Mouse (Mus musculus) heart, embryonic 16.5 days (tissue): ENCODE data around the gene Gm10273. TPM values are rescaled to one million over a fixed set of nuclear protein-coding genes. Genes with fewer than 3 reads are reported as not detected.

Experiments used
- ATAC-seq: fragments of 200-750 bp; cut with Nextera tagmentation; replicated peaks from 2 replicates; pipeline ENCODE4 v1.8.0; 2017; ENCODE audit warnings: moderate number of reproducible peaks; ENCODE audit not compliant: insufficient read depth, low FRiP score; ENCODE audit errors: extremely low read depth
- H3K27ac ChIP-seq: fragments of 300-500 bp; sonication (generic); 2 replicates; pipeline ENCODE4 v1.5.1; 2014; ENCODE audit warnings: mild to moderate bottlenecking, low read length, control low read depth, moderate library complexity
- H3K27me3 ChIP-seq: fragments of 300-500 bp; sonication (generic); 2 replicates; pipeline ENCODE4 v1.6.1; 2014; ENCODE audit warnings: low read length, mixed read lengths; ENCODE audit not compliant: control insufficient read depth, insufficient read depth
- H3K36me3 ChIP-seq: fragments of 300-500 bp; sonication (generic); 2 replicates; pipeline ENCODE4 v1.6.1; 2014; ENCODE audit not compliant: control insufficient read depth, insufficient read depth
- H3K4me1 ChIP-seq: fragments of 300-500 bp; sonication (generic); 2 replicates; pipeline ENCODE4 v1.6.1; 2014; ENCODE audit warnings: low read length, mixed read lengths; ENCODE audit not compliant: control insufficient read depth, insufficient read depth
- H3K4me2 ChIP-seq: fragments of 300-500 bp; sonication (generic); 2 replicates; pipeline ENCODE4 v1.6.1; 2014; ENCODE audit warnings: low read depth, mild to moderate bottlenecking, control low read depth, low read length
- H3K4me3 ChIP-seq: fragments of 300-500 bp; sonication (generic); 2 replicates; pipeline ENCODE4 v1.5.1; 2014; ENCODE audit warnings: mild to moderate bottlenecking, control low read depth, low read length
- H3K9ac ChIP-seq: fragments of 300-500 bp; sonication (generic); 2 replicates; pipeline ENCODE4 v1.6.1; 2014; ENCODE audit warnings: low read length, control low read depth
- H3K9me3 ChIP-seq: fragments of 300-500 bp; sonication (generic); replicated peaks from 2 replicates; pipeline ENCODE4 v1.6.1; 2016; ENCODE audit warnings: low read length; ENCODE audit not compliant: control insufficient read depth
- WGBS: fragments of 180-500 bp; shearing (Covaris S2); extraction: QIAGEN DNeasy Blood & Tissue Kit; methylation state at CpG from one replicate; pipeline ENCODE4 v1.1.7; 2014; 5-methylcytosine and 5-hydroxymethylcytosine counted together
- polyA plus RNA-seq: library from polyadenylated mRNA; unstranded; fragments of >200 nt; fragmentation: Nextera tagmentation; extraction: Ambion mirVana; gene quantifications from 2 replicates; pipeline ENCODE4 v1.2.1, GENCODE M21; 2015

Gene Gm10273
- polyA plus RNA-seq, 1 experiment from 2014 or later = 65.1 TPM

DNA sequence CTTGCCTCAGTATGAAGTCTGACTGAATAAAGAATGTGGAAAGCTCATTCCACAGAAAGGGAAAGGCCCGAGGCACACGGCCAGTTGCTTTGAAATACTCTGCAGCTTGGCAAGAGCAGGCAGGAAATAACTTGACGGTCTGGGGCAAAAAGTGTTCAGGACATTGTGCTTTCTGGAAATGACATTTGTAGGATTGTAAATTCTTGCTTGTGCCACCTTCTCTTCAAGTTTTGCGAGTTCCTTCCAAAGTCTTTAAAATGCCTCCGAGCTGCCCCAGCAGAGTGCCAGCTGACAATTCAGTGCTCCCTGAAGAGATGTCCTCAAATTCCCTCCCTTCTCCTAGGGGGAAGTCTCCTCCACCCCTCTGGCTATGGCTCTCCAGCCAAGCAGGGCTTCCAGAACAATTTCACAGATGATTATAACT, 44.1 kb downstream of the Gm10273 start:
- Histone ChIP-seq H3K4me3 (no peak overlapping the region), H3K9ac (no peak overlapping the region), H3K9me3 (no peaks in the 10 kb centered on the region), H3K4me2 (0 out of 2 replicates have a peak overlapping the region, but pooled peaks have one; percentile 25), H3K27ac (peak overlapping the region; percentile 74), H3K36me3 (no peaks in the 10 kb centered on the region), H3K4me1 (peaks cover 35% of the 10 kb centered on the region), H3K27me3 (no peaks in the 10 kb centered on the region)
- WGBS = 15% methylated on average over 5 of the region's 5 CpGs
- no peak; the same call in 1 of the 2 replicates for ATAC-seq

DNA sequence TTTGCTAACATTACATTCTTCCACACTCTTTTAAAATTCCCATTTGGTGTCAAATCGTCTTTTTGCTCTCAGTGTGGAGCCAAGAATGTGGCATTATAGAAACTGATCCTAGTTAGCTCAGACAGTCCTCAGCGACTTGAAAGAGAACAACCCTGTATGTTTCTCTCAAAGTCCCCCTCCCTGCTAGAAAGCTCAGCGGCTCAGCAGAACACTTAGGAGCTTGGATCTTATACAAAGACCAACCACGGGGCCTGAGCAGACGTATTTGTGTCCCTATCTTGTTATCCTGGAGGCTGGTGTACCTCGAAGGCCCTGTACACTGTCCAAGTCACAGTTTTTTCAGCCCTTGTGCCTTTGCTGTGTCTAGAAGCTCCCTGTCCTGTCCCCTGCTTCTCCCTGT, 44.7 kb downstream of the Gm10273 start:
- ATAC-seq = no peak

DNA sequence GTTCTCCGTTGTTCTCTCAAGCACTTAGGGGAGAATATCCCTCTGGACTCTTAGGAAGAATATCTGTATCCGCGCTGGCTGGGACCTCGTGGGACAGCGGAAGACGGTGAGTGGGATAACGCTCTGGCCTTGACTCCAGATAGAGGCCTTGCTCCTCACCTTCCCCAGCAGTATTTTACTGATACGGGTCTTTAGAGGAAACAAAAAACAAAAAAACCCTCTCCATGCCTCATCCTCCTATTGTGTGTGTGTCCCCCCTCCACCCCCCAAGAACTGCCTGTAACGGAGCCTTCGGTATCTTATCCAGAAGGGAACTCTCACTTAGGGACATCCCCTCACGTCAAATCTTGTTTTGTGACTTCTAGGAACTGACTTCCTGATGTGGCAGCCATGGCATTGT, 46.3 kb downstream of the Gm10273 start, which contains the start of gene Oit3:
TSS of gene Oit3 (minus strand) at position 44 of the 400 bp plus-strand sequence.
- 57% methylated on average over 11 of the region's 11 CpGs for WGBS
- no peak within 1 kb of the TSS for H3K4me3 ChIP-seq
- H3K4me1 ChIP-seq = peaks cover 41% of the 10 kb centered on the region
- peak within 1 kb of the TSS; percentile 9; the same call in 1 of the 2 replicates for H3K27ac ChIP-seq
- ATAC-seq = no peak; the same call in 1 of the 2 replicates
- H3K27me3 ChIP-seq = no peaks in the 10 kb centered on the region
- no peaks in the 10 kb centered on the region for H3K9me3 ChIP-seq
- H3K36me3 ChIP-seq = no peaks in the 10 kb centered on the region
- H3K4me2 ChIP-seq = no peak within 1 kb of the TSS
- H3K9ac ChIP-seq = no peak within 1 kb of the TSS

More for the DNA sequence above, 44.7 kb downstream of the Gm10273 start:
- Histone ChIP-seq H3K27me3 (no peaks in the 10 kb centered on the region), H3K4me3 (no peak overlapping the region), H3K36me3 (no peaks in the 10 kb centered on the region), H3K9ac (no peak overlapping the region), H3K9me3 (no peaks in the 10 kb centered on the region), H3K4me1 (peaks cover 36% of the 10 kb centered on the region), H3K4me2 (no peak overlapping the region), H3K27ac (peak overlapping the region; percentile 74)
- WGBS = 23% methylated on average over 6 of the region's 6 CpGs

DNA sequence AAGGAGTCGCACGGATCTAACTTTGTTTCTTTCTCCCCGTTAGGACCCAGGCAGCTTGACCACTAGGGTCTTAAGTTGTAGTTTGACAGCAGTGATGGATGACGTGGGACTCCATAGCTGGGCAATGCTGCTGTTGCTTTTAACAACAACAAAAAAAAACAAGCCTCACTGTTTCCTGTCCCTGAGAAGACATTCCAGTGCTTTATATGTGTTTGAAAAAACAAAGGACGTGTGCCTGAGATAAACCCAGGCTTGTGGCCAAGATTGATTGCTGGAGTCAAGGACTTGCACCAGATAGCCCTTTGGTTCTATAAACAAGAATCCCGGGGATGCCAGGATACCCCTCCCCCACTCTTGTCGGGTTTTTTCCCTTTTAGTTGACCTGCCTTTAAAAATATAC, 47.8 kb downstream of the Gm10273 start:
- WGBS = 7% methylated on average over 7 of the region's 7 CpGs
- H3K27ac ChIP-seq = peak overlapping the region; percentile 9; the same call in 1 of the 2 replicates
- H3K27me3 ChIP-seq = no peaks in the 10 kb centered on the region
- no peak overlapping the region for H3K4me3 ChIP-seq
- H3K4me1 ChIP-seq = peaks cover 46% of the 10 kb centered on the region
- no peak overlapping the region for H3K9ac ChIP-seq
- H3K4me2 ChIP-seq = peak overlapping the region; percentile 28; the same call in 1 of the 2 replicates
- ATAC-seq = peak; percentile 52; the same call in 1 of the 2 replicates
- H3K9me3 ChIP-seq = no peaks in the 10 kb centered on the region
- H3K36me3 ChIP-seq = no peaks in the 10 kb centered on the region

DNA sequence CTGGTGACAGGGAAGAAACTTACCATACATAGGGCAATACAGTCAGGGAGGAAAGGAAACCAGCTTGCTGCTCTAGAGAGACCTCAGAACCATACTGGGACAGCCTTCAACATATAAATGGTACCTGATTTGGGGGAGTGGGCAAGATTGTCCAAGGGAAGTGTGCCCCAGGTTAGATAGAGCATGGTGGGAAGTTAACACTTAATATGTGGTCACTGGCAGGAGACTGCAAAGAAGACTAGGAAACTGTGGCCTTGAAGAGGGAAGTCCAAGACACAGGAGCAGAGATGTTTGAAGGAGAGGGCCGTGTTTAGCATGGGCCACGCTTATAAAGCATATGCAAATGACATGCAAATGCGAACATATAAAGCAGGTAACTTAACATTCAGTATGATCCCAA, 48.7 kb downstream of the Gm10273 start:
- peaks cover 45% of the 10 kb centered on the region for H3K4me1 ChIP-seq
- H3K36me3 ChIP-seq = no peaks in the 10 kb centered on the region
- H3K27me3 ChIP-seq = no peaks in the 10 kb centered on the region
- H3K4me2 ChIP-seq = no peak overlapping the region
- no peak for ATAC-seq
- no peaks in the 10 kb centered on the region for H3K9me3 ChIP-seq
- no peak overlapping the region for H3K4me3 ChIP-seq
- H3K27ac ChIP-seq = no peak overlapping the region
- H3K9ac ChIP-seq = no peak overlapping the region
- WGBS = 79% methylated on average over 3 of the region's 3 CpGs

DNA sequence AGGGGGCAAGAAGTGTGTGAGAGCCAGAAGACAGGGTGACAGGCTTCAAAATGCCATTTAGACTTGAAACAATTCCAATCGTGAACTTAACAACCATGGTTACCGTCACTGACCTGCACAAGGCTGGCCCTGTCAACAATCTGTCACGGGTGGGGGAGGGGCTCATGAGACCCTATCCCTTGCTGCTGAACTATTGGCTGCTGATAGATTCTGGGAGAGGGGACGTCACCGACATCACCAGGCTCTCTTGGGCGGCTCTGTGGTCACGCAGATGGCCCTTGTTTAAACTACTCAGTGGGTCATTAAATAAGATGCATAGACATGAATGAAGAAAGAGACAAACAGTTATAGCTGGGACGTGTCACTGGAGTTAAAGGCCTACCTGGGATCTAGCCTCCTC, 49.2 kb downstream of the Gm10273 start:
- Histone ChIP-seq H3K4me1 (peaks cover 40% of the 10 kb centered on the region), H3K4me2 (no peak overlapping the region)
- 53% methylated on average over 8 of the region's 8 CpGs for WGBS

More for the DNA sequence above, 49.2 kb downstream of the Gm10273 start:
- no peaks in the 10 kb centered on the region for H3K36me3 ChIP-seq
- no peak overlapping the region for H3K27ac ChIP-seq
- ATAC-seq = no peak
- no peak overlapping the region for H3K4me3 ChIP-seq
- no peak overlapping the region for H3K9ac ChIP-seq
- no peaks in the 10 kb centered on the region for H3K27me3 ChIP-seq
- H3K9me3 ChIP-seq = no peaks in the 10 kb centered on the region

Other genes with a start within 250 kb of the Gm10273 start
- gene Sept10, start 173.8 kb upstream of the Gm10273 start, polyA plus RNA-seq = 28.7 and 32.4 TPM in 2 replicates
- gene Sowahc, start 173.7 kb upstream of the Gm10273 start, polyA plus RNA-seq = 2.8 and 3.7 TPM in 2 replicates
- 57.9 and 58.8 TPM in 2 replicates for gene P4ha1, start 72.3 kb upstream of the Gm10273 start, polyA plus RNA-seq
- 0.30 TPM in 1 of 2 replicates, not detected in the other for gene Pla2g12b, start 8.0 kb downstream of the Gm10273 start, polyA plus RNA-seq
- gene Oit3, start 46.1 kb downstream of the Gm10273 start, polyA plus RNA-seq = 4.1 and 4.7 TPM in 2 replicates
- not detected in 2 replicates for gene Gm10322, start 220.4 kb downstream of the Gm10273 start, polyA plus RNA-seq
- 22.2 and 23.8 TPM in 2 replicates for gene Mcu, start 221.1 kb downstream of the Gm10273 start, polyA plus RNA-seq